Mouse (Mus musculus) v-Abl transformed pro-B cells (cell line): ENCODE data around the gene Tm2d3.

Experiments
- in situ Hi-C, 2 experiments: fragments of 400-800 bp; cut with MboI; formaldehyde crosslinking; loops; one replicate each; pipeline ENCODE4 v1.15.1; 2025; ENCODE audit not compliant: unreplicated experiment in 2 of 2

The Tm2d3 gene

GRCm38 (mm10) chr7:65690869-65691268 is at the start of gene Tm2d3:
Gene Tm2d3, plus strand, starts transcription at chr7:65691169.
- in situ Hi-C loops = loop anchor here (10.0 to 25.0 kb wide), 5 partner anchors 46 to 1946 kb away; partner anchors contain the start of genes Lrrc28 (in 1 of the 2), Lrrk1 (in 1 of the 2), Lysmd4 (in 1 of the 2) and Mcee (in 1 of the 2)

GRCm38 (mm10) chr7:65642371-65643304 is 48.3 kb upstream of the Tm2d3 start:
- in situ Hi-C loops = loop anchor here in 1 of 2 experiments (10.0 to 25.0 kb wide), 3 partner anchors 52 to 1255 kb away; partner anchors contain the start of genes Mcee, Mphosph10 and Tm2d3

- in situ Hi-C loops = loop anchor here in 1 of 2 experiments (10.0 to 25.0 kb wide), 3 partner anchors 51 to 1257 kb away; partner anchors contain the start of genes Mcee, Mphosph10 and Tm2d3
These were observed 47.0 kb upstream of the Tm2d3 start for GRCm38 (mm10) chr7:65643861-65644421.

GRCm38 (mm10) chr7:65644643-65645351 is 46.2 kb upstream of the Tm2d3 start, which contains the start of gene Tarsl2:
Gene Tarsl2, plus strand, starts transcription at chr7:65644898.
- in situ Hi-C loops = loop anchor here in 1 of 2 experiments (10.0 to 25.0 kb wide), 3 partner anchors 50 to 1257 kb away; partner anchors contain the start of genes Mcee, Mphosph10 and Tm2d3

DNA sequence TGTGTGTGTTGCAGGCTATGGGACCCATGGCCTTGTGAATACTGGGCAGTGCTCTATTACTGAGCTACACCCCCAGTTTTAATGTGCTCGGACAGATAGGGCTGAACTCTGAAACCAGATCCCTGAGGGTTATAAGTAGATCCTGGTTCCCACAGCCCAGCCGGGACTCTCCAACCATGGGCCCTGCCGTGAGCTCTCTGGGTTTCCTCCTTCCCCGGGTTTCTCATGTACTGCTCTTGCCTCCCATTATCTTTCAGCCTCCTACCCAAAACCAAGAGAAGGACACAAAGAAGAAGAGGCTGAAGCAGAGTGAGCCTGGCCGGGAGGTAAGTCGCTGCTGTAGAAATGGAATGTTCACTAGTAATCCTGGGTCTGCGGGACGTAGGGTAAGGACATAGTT is 45.0 kb upstream of the Tm2d3 start:
- in situ Hi-C loops = loop anchor here in 1 of 2 experiments (10.0 to 25.0 kb wide), 3 partner anchors 49 to 1259 kb away; partner anchors contain the start of genes Mcee, Mphosph10 and Tm2d3

DNA sequence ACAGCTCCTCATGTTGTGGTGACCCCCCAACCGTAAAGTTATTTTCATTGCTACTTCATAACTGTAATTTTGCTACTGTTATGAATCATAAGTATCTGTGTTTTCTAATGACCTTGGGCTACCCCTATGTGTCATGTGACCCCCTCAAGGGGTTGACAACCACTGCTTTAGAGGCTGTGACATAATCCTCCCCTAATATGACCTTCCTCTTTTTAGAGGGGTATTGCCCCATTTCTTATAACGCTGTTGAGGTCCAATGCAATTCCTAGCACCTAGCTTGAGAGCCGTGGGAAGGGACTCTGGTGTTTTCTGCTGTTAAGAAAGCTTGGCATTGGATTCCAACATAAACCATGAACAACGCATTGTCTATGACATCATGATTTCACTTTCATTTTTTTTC is 40.3 kb upstream of the Tm2d3 start:
- in situ Hi-C loops = no loop called here

- in situ Hi-C loops = no loop called here
These were observed 33.4 kb upstream of the Tm2d3 start for GRCm38 (mm10) chr7:65657490-65658120.

GRCm38 (mm10) chr7:65663225-65663790 is 27.7 kb upstream of the Tm2d3 start:
- in situ Hi-C loops = no loop called here

- in situ Hi-C loops = no loop called here
These were observed 27.1 kb upstream of the Tm2d3 start for GRCm38 (mm10) chr7:65663886-65664285.

DNA sequence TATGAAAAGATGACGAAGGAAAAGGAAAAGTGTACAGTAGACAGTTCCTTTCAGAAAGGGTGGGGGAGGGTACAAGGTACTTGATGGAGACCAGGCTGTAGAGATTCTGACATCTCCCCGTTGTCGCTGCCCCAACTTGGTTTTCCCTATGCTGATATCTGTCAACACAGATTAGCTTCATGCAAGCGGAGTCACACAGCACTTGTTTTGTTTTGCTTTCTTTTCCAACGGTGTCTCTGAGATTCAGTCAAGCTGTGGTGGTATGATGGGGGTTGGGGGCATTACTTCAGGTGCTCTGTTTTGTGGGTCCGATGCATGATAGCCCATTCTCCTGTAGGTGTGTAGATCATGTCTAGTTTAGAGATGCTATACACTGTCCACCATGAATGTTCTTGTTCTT is 23.5 kb upstream of the Tm2d3 start:
- in situ Hi-C loops = no loop called here

DNA sequence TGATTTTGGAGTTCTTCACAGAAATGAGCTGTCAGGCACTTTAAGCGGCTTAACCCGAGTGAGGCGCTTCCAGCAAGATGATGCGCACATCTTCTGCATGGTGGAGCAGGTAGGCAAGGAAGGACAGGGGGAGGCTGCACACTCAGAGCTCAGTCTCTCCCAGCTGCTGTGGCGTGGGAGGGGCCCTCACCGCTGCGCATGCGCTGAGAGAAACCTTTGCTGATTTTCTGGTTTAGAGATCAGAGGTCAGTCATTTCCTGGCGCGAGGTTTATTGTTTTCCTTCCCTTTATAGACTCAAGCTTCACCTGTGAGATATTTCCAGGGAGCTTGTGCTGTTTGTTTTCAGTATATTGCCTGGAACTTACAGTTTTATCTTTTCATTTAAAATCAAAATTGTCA is 12.9 kb upstream of the Tm2d3 start:
- in situ Hi-C loops = loop anchor here (25.0 kb wide), 4 partner anchors 709 to 1959 kb away; partner anchors contain the start of genes Lrrc28 (in 1 of the 2), Lrrk1 (in 1 of the 2), Lysmd4 (in 1 of the 2) and Mcee (in 1 of the 2)

DNA sequence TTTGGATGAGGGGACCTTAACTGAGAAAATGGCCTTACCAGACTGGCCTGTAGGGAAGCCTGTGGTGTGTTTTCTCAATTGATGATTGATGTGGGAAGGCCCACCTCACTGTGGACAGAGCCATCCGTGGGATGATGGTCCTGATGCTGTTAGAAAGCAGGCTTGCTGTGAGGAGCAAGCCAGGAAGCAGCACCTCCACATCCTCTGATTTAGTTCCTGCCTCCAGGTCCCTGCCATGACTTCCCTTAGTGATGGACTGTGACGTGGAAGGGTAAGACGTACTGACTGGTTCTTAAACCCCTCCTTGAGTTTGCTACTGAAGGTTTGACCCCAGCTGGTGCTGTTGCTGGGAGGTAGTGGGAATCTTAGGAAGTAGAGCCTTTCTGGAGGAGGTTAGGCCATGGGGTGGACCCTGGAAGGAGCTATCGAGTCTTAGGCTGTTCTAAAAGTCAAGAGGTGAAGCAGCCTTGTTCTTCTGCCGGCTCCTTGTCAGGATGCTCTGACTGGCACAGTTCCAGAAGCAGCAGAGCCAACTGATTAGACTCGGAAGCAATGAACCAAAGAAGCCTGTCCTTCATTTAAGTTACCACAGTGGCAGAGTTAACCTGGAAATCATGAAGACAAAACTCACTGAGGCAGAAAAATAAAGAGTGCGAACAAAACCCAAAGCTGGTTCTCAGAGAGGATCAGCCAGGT is 11.9 kb upstream of the Tm2d3 start:
- in situ Hi-C loops = loop anchor here (25.0 kb wide), 4 partner anchors 708 to 1958 kb away; partner anchors contain the start of genes Lrrc28 (in 1 of the 2), Lrrk1 (in 1 of the 2), Lysmd4 (in 1 of the 2) and Mcee (in 1 of the 2)

DNA sequence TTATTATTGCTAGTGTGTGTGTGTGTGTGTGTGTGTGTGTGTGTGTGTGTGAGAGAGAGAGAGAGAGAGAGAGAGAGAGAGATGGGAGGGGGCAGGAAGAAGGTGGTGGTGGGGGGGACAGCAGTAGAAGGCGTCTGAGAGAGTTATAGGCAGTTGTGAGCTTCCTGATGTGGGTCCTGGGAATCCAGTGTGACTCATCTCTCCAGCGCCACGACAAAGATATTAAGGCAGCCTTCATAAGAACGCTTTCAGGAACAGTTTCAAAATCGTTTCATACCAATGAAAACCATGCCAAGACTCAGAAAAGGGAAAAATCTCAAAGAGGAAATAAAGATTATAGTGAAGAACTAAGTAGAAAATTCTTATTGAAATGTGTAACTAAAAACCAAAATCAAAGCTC is 9.8 kb upstream of the Tm2d3 start:
- in situ Hi-C loops = loop anchor here (25.0 kb wide), 4 partner anchors 706 to 1956 kb away; partner anchors contain the start of genes Lrrc28 (in 1 of the 2), Lrrk1 (in 1 of the 2), Lysmd4 (in 1 of the 2) and Mcee (in 1 of the 2)

GRCm38 (mm10) chr7:65684256-65684835 is 6.6 kb upstream of the Tm2d3 start:
- in situ Hi-C loops = loop anchor here (25.0 kb wide), 4 partner anchors 703 to 1953 kb away; partner anchors contain the start of genes Lrrc28 (in 1 of the 2), Lrrk1 (in 1 of the 2), Lysmd4 (in 1 of the 2) and Mcee (in 1 of the 2)

DNA sequence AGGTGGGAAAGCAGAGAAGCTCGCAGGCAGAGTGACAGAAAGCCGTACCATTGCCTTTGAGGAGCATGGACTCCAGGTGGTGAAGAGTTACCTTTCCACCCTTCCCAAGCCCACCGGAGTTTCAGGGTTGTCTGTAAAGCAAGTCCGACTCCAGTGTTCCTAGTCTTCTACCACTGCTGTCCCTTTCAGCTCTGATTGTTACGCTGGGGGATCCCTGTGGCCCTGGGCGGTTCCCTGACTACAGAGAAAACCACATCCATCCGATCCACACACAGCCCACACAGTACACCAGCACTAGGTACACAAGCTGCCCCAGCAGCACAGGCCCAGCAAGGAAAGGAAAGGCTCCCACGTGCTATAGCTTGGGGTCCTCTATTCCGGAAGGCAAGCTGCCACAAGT is 4.3 kb upstream of the Tm2d3 start:
- in situ Hi-C loops = loop anchor here (25.0 kb wide), 4 partner anchors 701 to 1951 kb away; partner anchors contain the start of genes Lrrc28 (in 1 of the 2), Lrrk1 (in 1 of the 2), Lysmd4 (in 1 of the 2) and Mcee (in 1 of the 2)

GRCm38 (mm10) chr7:65691929-65692605 is 1.1 kb downstream of the Tm2d3 start:
- in situ Hi-C loops = loop anchor here (10.0 to 25.0 kb wide), 5 partner anchors 47 to 1945 kb away; partner anchors contain the start of genes Lrrc28 (in 1 of the 2), Lrrk1 (in 1 of the 2), Lysmd4 (in 1 of the 2) and Mcee (in 1 of the 2)

DNA sequence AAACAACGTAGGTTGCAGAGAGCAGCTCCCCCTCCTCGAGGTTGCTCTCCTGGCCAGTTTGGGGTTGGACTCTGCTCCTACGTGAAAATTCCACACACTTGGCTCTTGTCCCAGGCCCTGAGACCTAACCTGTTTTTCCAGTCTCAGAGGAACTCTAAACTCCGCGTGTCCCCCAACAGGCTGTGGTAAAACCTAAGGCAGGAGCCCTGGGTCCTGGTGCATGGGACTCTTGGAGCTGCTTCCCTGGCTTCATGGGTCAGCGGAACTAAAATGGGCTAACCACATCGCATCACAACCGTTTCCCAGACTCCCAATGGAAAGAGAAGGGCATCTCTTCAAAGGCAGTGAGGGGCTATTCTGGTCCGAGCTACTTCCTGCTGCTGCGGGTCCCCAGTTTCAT is 1.9 kb downstream of the Tm2d3 start:
- in situ Hi-C loops = loop anchor here (10.0 to 25.0 kb wide), 5 partner anchors 48 to 1944 kb away; partner anchors contain the start of genes Lrrc28 (in 1 of the 2), Lrrk1 (in 1 of the 2), Lysmd4 (in 1 of the 2) and Mcee (in 1 of the 2)
